Mouse (Mus musculus) lung, adult 18-20 months (tissue): ENCODE results near the gene Zscan26.
A peak's percentile ranks its signal among the peaks of the same experiment; 100 is the strongest.
"Not testable (repeated sequence)": the region's sequence is repeated elsewhere in the genome, so short reads cannot be mapped to it uniquely, and the experiment has no call there.

Experiments
- DNase-seq, 2 experiments: peaks; one replicate each; pipeline ENCODE4 v3.0.0; 2022; ENCODE audit warnings: mixed read lengths in 2 of 2

Zscan26 gene

DNA sequence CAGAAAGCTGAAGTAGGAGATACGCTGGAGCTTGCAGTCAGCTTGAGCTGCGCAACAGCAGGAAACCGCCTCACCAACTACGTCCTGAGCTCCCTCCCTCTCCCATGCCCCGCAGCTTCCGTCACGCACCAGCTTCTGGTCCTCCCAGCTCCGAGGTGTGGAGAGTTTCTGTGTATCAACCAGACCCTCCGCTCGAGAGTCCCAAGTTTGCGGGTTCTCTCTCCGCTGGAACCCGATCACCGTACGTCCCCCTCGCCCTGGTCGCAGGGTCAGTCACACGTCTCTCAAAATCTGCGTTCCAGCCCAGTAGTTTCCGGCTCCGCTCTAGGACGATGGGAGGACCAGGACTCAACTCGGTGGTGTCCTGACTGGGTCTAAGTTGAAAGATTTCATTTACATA lies at the start of gene Zscan26:
Zscan26 (minus strand) TSS at position 282 of the 400 bp plus-strand sequence.
- peak; percentile 81 to 87 for DNase-seq

DNA sequence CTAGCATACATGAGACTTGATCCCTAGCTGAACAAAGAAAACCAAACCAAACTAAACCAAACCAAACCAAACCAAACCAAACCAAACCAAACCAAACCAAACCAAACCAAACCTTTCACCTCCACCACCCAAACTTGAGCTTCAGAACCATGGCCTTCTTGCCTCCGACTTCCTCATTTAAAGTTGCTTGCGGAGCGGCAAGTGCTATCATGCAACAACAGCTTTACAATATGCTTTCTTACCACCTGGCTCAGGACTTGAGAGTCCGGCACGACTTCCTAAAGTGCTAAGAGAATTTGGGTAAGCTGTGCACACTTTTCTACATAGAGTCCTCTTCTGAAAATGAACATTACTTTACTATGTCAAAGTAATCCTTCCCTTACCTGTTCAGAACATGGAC lies 48.8 kb upstream of the Zscan26 start:
- DNase-seq, result no peak

DNA sequence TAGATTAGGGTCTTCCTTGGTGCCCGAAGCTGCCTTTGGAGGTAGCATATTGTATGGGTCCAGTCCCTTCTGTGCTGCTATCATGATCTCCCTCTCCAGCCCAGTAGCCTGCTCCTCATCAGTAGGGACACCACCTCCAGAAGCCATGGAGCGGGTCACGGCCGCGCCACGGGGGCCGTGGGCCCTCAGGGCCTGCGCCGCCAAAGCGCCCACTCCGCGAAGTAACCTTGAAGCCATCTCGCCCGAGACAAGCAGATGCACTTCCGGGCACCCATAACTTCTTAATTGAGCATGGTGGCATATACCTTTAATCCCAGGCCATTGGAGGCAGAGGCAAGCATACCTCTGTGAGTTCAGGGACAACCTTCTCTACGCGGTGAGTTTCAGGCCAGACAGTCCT lies 47.7 kb upstream of the Zscan26 start, which contains the start of gene Gm11273:
Gm11273 (minus strand) TSS at position 237 of the 400 bp plus-strand sequence.
- not testable (repeated sequence) for DNase-seq

DNA sequence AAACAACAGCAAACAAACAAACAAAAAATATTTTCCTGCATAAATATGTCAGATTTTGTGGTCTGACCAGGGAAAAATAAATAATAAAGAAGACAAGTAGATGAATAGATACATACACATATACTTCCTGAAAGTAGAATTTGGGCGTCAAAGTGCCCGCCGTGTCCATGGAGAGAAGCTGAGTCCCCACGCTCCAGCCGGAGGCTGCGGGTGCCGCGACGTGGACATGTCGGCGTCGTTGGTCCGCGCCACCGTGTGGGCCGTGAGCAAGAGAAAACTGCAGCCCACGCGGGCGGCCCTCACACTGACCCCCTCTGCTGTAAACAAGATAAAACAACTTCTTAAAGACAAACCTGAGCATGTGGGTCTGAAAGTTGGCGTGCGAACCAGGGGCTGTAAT lies 41.5 kb upstream of the Zscan26 start, which contains the start of gene AK157302:
AK157302 (plus strand) TSS at position 144 of the 400 bp plus-strand sequence.
- peak in 1 of 2 experiments; percentile 12 for DNase-seq

DNA sequence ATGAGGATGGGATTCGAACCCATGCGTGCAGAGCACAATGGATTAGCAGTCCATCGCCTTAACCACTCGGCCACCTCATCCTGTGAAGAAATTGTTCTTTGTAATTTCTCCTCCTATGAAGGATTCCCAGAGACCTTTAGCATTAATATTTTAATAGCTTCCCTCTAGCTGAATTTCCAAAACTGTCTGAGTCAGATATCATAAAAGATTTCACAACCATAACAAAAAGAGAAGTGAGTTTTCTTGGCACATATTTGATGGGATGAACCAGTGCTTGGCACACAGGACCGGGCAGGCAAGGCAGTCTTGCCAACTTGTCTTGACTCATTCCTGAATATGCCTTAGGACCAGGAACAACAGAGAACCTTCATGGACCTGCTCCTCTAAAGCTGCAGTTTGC lies 39.3 kb upstream of the Zscan26 start:
- no peak for DNase-seq

DNA sequence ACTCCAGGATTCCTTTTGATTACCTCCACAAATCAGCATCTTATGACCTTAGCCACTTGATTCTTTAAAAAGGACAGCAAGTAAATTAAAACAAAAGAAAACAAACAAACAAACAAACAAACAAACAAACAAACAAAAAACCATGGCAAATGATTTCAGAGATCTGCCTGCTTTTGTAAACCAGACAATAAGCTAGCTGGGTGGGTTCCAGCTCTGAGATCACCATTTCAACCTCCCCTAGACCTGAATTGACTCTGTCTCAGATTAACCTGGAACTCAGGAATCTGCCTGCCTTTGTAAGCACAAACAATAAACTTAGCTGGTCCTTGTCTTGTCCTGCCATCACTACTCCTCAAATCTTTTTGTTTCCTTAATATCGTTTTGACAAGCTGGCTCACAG lies 33.4 kb upstream of the Zscan26 start:
- no peak for DNase-seq

DNA sequence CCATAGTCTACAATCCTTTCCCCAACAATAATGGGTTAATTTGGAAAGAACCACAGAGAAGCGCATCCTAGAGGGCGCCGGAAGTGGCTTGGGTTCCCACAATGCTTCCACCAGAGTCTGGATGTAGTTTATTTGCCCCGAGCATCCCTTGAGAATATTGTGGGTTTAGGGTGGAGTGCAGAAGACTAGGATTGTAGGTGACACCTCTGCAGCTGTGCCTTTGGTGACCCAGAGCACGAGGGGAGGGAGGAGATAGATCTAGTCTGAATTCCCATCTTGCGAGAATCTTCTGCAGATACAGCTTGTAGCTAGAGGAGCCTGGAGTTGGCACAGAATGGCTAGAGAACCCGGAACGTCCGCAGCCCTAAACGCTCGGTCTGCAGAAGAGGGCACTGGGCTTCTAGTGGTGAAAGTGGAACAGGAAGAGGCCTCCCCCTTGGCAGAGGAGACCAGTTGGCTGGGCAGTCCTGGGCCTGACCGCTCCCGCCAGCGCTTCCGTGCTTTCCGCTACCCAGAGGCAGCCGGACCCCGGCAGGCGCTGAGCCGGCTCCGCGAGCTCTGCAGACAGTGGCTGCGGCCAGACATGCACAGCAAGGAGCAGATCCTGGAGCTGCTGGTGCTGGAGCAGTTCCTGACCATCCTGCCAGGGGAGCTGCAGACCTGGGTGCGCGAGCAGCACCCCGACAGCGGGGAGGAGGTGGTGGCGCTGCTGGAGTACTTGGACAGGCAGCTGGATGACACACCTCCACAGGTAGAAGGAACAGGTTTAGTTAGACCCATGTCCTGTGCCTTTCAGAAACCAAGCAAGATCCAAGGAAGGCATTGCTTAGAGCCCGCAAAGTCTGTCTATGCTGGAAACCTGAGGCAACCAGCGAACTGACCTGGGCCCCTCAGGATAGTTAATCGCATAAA lies 25.5 kb upstream of the Zscan26 start, which contains the start of the genes Zkscan4 and Gm10065:
Zkscan4 (plus strand) TSS at position 149 of the 912 bp plus-strand sequence.
Gm10065 (minus strand) TSS at position 683 of the 912 bp plus-strand sequence.
- DNase-seq, result peak; percentile 54 to 55

DNA sequence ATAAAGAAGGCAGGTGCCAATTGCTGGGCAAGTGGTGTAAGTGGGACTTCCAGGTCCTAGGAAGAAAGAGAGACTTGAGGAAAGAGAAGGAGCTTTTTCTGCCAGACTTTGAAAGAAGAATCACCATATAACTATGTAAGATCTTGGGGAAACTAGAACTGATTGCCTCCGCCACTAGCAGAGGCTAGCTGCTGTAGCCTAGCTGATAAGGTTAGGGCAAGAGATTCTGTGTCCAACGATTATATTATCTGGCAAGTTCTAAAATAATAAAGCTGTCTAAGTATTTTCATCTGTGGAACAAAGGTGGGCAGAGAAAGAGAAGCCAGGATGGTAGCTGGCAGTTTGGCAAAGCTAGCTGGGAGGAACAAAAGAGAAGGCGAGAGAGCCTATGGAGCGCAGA lies 18.9 kb upstream of the Zscan26 start:
- DNase-seq, result no peak

DNA sequence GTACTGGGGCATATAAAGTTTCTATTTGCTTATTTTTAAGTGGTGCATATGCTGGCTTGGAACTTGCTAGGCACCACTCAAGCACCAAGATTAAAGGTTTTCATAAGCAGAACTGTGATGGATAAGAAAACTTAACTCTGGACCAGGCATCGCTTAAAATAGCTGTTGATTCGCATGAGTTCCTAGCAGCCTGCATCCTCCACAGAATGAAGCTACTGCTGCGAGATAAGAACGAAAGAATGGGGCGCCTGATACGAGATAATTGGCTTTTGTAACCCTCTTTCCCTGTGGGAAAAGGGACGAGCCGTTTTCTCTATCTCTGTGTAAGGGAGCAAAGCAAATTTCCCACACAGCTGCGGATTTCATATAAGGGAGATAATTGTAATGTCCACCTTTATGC lies 15.6 kb upstream of the Zscan26 start:
- DNase-seq, result no peak

DNA sequence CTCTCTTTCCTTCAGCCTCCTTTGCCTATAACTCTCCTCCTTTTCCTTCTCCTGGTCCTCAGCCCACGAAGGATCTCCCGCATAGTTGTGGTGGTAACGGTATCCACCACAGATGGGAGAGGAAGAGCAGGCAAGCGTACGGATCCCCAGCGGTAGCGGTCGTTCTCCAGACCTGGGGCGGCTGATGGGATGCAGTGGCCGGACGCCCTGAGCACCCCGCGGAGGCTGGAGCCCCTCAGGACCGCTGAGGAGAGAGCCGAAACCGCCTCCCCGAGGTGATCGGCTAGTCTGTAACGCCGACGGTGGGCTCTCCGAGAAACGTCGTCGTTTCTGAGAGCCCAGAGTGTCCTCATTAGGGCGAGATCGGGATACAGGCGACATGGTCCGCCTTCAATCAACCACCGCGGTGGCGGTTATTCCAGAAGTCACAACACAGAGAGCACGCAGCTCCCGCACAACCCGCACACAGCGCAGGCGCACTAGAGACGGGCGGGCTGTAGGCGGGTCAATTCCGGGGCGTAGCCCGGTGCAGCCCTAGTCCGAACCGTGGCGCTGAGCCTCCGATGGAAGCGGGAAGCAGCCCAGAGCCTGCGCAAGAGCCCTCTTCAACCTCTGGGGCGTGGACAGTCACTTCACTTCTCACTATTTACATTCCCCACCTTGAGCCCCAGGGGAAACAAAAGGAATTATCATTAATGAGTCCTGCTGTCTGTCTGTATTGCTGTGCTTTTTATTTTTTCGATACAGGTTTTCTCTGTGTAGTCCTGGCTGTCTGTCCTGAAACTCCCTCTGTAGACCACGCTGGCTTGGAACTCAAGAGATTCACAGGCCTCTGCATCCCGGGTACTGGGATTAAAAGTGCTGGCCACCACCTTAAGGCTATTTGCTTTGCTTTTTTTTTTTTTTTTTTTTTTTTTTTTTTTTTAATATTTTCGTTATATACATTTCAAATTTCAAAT lies 14.8 kb upstream of the Zscan26 start, which contains the start of gene Nkapl:
Nkapl (minus strand) TSS at position 449 of the 959 bp plus-strand sequence.
- DNase-seq, result peak; percentile 87 to 90

DNA sequence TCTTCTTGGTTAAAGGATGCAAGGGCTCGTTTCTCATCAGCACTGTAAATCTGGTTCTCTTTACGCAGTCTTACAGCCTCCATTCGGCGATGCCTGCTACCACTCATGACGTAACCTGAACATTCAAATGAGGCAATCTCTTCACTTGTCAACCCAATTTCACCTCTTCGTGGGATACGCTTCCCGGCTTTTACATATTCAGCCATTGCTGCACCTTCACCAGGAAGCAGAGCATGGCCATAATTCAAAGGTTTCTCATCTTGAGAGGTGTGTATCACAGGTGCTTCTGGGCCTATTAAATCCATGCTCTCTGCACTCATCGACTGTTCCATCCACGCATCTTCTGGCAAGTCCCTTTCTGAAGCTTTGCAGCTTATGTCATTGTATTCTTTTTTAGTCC lies 13.8 kb upstream of the Zscan26 start:
- no peak for DNase-seq

DNA sequence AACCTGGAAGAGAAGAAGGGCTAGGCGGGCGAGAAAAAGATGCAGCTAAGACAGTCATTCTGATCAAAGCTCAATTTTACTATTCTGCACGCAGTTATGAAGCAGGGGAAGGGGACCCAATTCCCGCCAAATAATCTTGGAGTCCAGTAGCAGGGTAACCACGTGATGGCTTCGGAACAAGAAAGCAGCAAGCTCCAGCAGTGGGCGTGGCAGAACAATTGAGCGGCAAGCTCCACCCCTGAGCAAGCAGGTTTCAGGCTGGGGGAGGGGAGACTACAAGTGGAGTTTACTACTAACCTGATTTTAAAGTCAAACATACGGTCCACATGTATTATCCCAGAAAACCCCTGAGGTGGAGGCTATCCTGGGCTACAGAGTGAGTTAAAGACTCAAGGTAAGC lies 9.0 kb upstream of the Zscan26 start:
- not testable (repeated sequence) for DNase-seq

DNA sequence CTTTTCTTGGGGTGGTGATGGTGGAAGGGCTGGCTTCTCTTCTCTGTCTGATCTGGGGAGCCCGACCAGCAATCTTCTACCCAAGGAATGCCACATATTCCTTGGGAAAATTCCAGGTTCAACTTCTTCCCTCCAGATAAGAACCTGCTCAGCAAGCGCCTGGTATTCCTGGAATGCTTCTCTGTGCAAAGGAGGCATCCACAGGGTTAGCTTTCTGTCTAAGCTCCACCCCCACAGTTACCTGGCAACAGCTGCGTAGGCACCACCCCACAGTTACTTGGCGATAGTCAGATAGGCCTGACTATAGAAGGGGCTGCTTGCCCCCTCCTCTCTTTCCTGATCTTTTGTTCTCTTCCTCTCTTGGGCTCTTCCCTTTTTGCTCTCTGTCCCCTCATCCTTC lies 2.8 kb upstream of the Zscan26 start:
- peak; percentile 61 to 63 for DNase-seq

DNA sequence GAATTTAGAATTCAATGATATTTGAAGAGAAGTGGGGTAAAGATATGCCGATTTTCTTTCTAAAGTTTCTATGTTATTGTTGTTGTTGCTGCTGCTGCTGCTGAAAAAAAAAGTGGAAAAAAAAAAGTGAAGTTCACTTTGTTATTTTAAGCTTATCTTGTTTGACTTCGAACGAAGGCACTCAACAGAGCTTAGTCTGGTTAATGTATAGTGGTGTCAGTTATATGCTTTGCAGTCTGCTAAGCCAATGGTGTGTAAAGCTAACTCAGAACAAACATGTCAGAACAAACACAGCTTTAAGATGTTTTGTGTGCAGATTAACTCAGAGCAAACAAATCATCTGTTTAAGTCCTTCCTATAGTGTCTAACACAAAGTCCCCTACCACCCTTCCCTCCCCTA lies 603 bp upstream of the Zscan26 start:
- no peak for DNase-seq

DNA sequence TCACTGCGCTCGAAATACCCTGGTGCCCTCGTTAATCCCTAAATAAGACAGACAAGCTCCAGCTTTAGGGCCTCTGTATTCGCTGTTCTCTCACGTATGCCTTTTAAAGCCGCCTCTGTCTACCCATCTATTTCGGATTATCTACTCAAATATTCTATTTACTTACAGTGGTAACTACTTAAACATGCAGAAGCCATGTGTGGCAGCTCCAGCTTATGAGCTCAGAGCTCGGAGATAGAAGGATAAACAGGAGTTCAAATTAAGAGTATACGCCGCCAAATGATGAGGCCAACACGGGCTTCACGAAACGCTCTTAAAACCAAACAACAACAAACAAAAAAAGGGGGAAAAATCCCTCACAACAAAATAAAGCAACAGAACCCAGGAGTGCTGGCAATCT lies 488 bp downstream of the Zscan26 start:
- no peak for DNase-seq

DNA sequence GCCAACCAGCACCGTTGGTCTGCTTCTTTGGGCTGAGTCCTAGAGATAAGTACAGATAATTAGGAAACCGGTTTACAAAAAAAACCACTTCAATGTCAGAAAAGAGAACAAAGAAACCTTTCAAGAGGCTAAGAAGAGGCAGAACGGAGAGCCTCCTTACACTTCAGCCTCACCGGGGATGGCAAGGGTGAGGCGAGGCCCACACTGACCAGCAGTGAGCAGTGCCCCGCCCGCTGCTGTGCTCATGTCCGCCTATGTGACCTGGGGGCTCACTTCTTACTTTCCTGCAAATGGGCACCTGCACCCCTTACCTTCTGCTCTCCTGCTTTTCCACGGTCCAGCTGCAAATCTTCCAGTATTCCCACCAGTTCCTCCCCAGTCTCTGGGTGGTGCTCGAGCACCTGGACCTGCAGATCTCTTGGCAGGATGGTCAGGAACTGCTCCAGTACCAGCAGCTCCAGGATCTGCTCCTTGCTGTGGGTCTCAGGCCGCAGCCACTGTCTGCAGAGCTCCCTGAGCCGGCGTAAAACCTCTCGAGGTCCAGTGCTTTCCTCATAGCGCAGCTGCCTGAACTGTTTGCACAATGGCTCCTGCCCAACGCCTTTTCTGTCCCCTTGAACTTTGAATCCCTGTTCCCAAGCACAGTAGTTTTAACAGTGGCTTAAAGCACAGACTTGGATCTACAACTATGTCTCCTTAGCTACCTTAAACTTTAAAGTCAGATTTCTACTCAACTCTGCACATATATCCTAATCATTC lies 5.5 kb downstream of the Zscan26 start:
- DNase-seq, result peak; percentile 37 to 38

DNA sequence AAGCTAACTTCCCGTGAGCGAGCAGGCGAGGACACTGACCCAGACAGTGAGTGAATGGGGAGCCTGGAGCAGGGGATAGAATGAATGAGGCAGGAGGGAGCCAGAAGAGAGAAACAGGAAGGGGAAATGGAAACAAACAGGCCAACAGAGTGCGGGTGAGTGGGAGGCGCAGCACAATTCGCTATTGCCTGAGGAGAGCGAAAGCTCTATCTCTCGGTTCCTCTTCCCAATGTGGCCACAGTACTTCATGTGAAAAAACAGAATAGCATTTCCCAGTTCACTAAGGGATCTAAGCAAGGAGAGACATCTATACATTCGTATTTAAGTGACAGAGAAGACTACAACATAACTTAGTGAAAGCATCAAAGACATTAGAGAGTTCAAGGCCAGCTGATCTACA lies 6.7 kb downstream of the Zscan26 start:
- DNase-seq, result no peak

DNA sequence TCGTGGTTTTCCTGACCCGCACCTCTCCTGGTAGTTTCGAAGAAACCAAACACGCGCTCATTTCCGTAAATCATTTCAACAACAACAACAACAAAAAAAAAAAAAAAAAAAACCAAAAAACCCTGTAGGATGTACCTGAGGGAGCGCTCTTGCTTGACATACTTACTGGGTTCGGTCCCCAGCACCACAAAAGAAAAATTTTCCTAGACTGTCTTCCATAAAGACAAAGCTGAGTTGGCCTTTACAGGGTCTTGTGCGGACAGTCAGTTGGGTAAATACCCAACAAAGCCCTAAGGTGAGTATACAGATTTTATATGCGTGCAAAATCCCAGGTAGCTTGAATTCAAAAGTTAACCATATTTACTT lies 12.3 kb downstream of the Zscan26 start:
- no peak for DNase-seq

DNA sequence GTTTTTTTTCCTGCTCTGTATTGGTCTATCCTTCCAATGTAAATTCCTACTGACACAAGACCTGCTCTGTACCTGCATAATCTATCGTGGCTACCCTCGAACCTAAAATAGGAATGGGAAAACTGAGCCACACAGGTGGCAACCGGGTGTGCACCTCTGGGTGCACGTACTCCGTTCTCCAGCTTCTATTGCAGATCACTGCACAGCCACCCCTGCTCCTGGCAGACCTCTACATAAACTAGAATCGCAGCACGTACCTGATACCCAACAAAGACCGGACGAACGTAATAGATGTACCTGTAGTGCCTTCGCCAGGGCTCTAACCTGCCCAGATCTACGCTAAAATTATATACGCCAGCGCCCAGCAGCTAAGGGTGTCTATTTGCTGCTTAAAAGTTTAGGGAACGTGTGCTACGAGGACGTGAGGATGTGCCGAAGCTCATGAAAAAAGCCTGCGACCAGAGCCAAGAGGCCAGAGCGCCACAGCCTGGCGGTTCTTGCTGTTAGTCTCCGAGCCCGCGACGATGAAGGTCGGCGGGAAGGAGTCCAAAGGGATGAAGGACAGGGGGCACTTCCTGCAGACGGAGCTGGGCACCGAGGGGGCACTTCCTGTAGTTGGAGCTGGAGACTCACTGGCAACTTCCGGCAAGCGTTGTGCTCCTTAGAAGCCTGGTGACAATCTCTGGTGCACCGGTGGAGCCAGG lies 12.9 kb downstream of the Zscan26 start, which contains the start of gene Pgbd1:
Pgbd1 (minus strand) TSS at position 556 of the 704 bp plus-strand sequence.
- peak; percentile 60 to 69 for DNase-seq

DNA sequence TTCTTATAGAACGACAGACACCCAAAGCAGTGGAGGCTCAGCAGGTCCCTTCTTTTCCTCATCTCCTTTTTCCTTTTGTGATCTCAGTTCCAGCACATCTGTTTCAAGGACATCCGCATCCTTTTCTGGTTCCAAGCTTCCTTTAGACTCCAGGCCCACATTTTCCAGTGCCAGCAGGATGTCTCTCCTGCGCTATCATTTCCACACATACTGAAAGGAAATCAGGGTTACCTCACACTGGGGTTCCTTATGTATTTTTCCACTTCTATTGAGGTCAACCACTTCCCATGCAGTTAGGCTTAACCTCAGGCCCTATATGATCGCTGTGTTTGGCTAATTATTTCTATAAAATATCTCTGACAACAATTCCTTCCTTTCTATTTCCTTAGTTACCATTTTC lies 18.1 kb downstream of the Zscan26 start:
- no peak for DNase-seq

DNA sequence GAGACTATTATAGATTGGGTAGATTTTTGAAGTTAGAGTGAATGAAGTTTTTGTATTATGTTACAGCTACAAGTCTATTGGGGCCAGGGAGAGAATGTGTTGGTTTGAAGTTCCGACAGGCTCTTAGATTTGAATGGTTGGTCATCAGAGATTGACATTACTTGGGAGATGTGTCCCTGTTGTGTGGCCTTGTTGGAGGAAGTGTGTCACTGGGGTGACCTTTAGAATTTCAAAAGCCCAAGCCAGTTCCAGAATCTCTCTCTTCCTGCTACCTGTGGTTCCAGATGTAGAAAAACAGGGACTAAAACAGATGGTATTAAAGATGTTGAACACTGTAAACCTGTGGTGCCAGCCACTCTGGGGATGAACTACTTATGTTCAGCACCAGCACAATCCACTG lies 25.9 kb downstream of the Zscan26 start:
- DNase-seq, result no peak
